Mouse (Mus musculus): ENCODE results near the gene Surf2. TPM values are rescaled to one million over a fixed set of nuclear protein-coding genes. Genes with fewer than 3 reads are reported as not detected.

The Surf2 gene
- total RNA-seq, 2 experiments from 2014 or later, result 12.4 to 16.1 TPM

GRCm38 (mm10) chr2:26907109-26907508 is 9.1 kb upstream of the Surf2 start:
- peak; percentile 59 for DNase-seq
- Histone ChIP-seq H3K4me3 (no peak overlapping the region), H3K27ac (no peak overlapping the region; the same call in 1 of the 2 replicates)
- intact Hi-C loops (cut with DNase I), result no loop called here
- peak; percentile 74 for TF ChIP-seq CTCF (IDR thresholded peaks at IDR 0.05)

- intact Hi-C loops (cut with DNase I), result no loop called here
- no peak for DNase-seq
- no peak for TF ChIP-seq CTCF (IDR thresholded peaks at IDR 0.05)
- H3K4me3 ChIP-seq, result peak overlapping the region; percentile 83
- H3K27ac ChIP-seq, result peak overlapping the region; percentile 91; the same call in 1 of the 2 replicates
These were observed 7.3 kb upstream of the Surf2 start for GRCm38 (mm10) chr2:26908710-26909386.

GRCm38 (mm10) chr2:26909387-26909784 is 6.8 kb upstream of the Surf2 start:
- H3K4me3 ChIP-seq, result peak overlapping the region; percentile 83
- no peak for DNase-seq
- TF ChIP-seq CTCF (IDR thresholded peaks at IDR 0.05), result peak; percentile 17; the same call in 1 of the 2 replicates
- intact Hi-C loops (cut with DNase I), result no loop called here
- H3K27ac ChIP-seq, result peak overlapping the region; percentile 91

GRCm38 (mm10) chr2:26910124-26910993 is 5.8 kb upstream of the Surf2 start, which contains the start of the genes Med22 and Rpl7a:
Gene Med22, minus strand, starts transcription at chr2:26910677.
Gene Rpl7a, plus strand, starts transcription at chr2:26910764.
- TF ChIP-seq CTCF (IDR thresholded peaks at IDR 0.05), result no peak
- Histone ChIP-seq H3K27ac (peak within 1 kb of the TSS; percentile 91), H3K4me3 (peak within 1 kb of the TSS; percentile 83)
- DNase-seq, result peak; percentile 100
- intact Hi-C loops (cut with DNase I), result loop anchor here (2.0 kb wide), 1 partner anchor 22 kb away; the partner anchor contains the start of gene Surf4

- peak overlapping the region; percentile 91 for H3K27ac ChIP-seq
- H3K4me3 ChIP-seq, result peak overlapping the region; percentile 83
- peak; percentile 72 for DNase-seq
- intact Hi-C loops (cut with DNase I), result loop anchor here (2.0 kb wide), 1 partner anchor 22 kb away; the partner anchor contains the start of gene Surf4
- no peak for TF ChIP-seq CTCF (IDR thresholded peaks at IDR 0.05)
These were observed 5.0 kb upstream of the Surf2 start for GRCm38 (mm10) chr2:26910994-26911765.

- Histone ChIP-seq H3K27ac (0 out of 2 replicates have a peak overlapping the region, but pooled peaks have one; percentile 2), H3K4me3 (peak overlapping the region; percentile 83)
- no peak for TF ChIP-seq CTCF (IDR thresholded peaks at IDR 0.05)
- DNase-seq, result no peak
- intact Hi-C loops (cut with DNase I), result no loop called here
These were observed 3.9 kb upstream of the Surf2 start for GRCm38 (mm10) chr2:26912253-26912770.

GRCm38 (mm10) chr2:26913416-26914147 is 2.6 kb upstream of the Surf2 start:
- TF ChIP-seq CTCF (IDR thresholded peaks at IDR 0.05), result no peak
- H3K4me3 ChIP-seq, result no peak overlapping the region
- H3K27ac ChIP-seq, result no peak overlapping the region

GRCm38 (mm10) chr2:26914148-26914941 is 1.8 kb upstream of the Surf2 start:
- no peak for DNase-seq
- intact Hi-C loops (cut with DNase I), result no loop called here
- TF ChIP-seq CTCF (IDR thresholded peaks at IDR 0.05), result no peak
- no peak overlapping the region for H3K27ac ChIP-seq
- H3K4me3 ChIP-seq, result peak overlapping the region; percentile 89; the same call in 1 of the 2 replicates

More at GRCm38 (mm10) chr2:26913416-26914147, 2.6 kb upstream of the Surf2 start:
- intact Hi-C loops (cut with DNase I), result no loop called here
- DNase-seq, result no peak

GRCm38 (mm10) chr2:26916738-26917137 is 571 bp downstream of the Surf2 start:
- no peak for DNase-seq
- intact Hi-C loops (cut with DNase I), result no loop called here
- H3K27ac ChIP-seq, result peak overlapping the region; percentile 93
- peak overlapping the region; percentile 89 for H3K4me3 ChIP-seq
- no peak for TF ChIP-seq CTCF (IDR thresholded peaks at IDR 0.05)

GRCm38 (mm10) chr2:26919684-26920083 is 3.5 kb downstream of the Surf2 start:
- Histone ChIP-seq H3K27ac (no peak overlapping the region), H3K4me3 (no peak overlapping the region)
- intact Hi-C loops (cut with DNase I), result no loop called here
- TF ChIP-seq CTCF (IDR thresholded peaks at IDR 0.05), result no peak
- no peak for DNase-seq

Data from gastrocnemius, adult 2 months (tissue).